Mouse (Mus musculus): Measurements from ENCODE around the gene Rora.

DNA sequence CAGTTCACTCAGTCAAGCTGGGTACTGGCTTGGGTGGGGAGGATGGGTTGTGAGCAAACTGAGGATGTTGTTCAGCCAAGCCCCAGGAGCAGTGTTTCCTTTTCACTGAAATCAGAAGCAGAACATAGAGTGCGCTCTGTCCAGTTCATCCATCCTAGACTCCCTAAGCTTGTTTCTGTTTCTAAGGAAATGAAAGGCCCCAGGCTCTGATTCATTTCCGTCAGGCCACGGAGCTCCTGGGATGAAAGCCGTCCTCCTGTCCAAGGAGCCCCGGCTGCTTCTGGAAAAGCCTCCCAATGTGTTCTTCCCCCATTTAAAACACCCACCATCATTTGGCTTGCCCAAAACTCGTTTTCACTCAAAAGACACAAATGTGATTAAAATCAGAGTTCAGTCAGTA, 589.0 kb downstream of the Rora start:
- no peak for TF ChIP-seq CEBPB (IDR thresholded peaks at IDR 0.05; ENCODE audit: insufficient read depth, poor library complexity, severe bottlenecking)
- no peak for TF ChIP-seq POLR2A (IDR thresholded peaks at IDR 0.05; ENCODE audit: insufficient read length, low read depth)
- no peak for TF ChIP-seq USF1 (IDR thresholded peaks at IDR 0.05; ENCODE audit: low read depth)
- no peak for TF ChIP-seq E2F4 (IDR thresholded peaks at IDR 0.05; ENCODE audit: insufficient read depth)
- no peak for TF ChIP-seq MAX (IDR thresholded peaks at IDR 0.05; ENCODE audit: low read depth)
- TF ChIP-seq REST (IDR thresholded peaks at IDR 0.05; ENCODE audit: insufficient read depth, insufficient read length): no peak
- no peak for TF ChIP-seq TCF3 (IDR thresholded peaks at IDR 0.05; ENCODE audit: insufficient read length, low read depth)
- TF ChIP-seq MYOD1 (IDR thresholded peaks at IDR 0.05; ENCODE audit: control insufficient read depth in 1 of 3, insufficient read length in 2 of 3, low read depth in 2 of 3): no peak
- no peak for TF ChIP-seq MYOG (IDR thresholded peaks at IDR 0.05; ENCODE audit: control insufficient read depth in 1 of 3, insufficient read depth in 1 of 3, insufficient read length in 2 of 3, low read depth in 2 of 3)
- no peak for TF ChIP-seq TCF12 (IDR thresholded peaks at IDR 0.05; ENCODE audit: insufficient read depth, poor library complexity, severe bottlenecking)
- TF ChIP-seq POLR2AphosphoS2 (IDR thresholded peaks at IDR 0.05; ENCODE audit: insufficient read length, low read depth): no peak
